Mouse (Mus musculus) heart, postnatal 0 days (tissue): ENCODE results near the gene Cfap77. TPM values are rescaled to one million over a fixed set of nuclear protein-coding genes. Genes with fewer than 3 reads are reported as not detected.

Experiments
- ATAC-seq: fragments of 200-750 bp; cut with Nextera tagmentation; 2 replicates; pipeline ENCODE4 v1.8.0; 2017; ENCODE audit warnings: low read depth, moderate number of reproducible peaks, moderate library complexity; ENCODE audit not compliant: insufficient read depth
- DNase-seq: peaks from one replicate; pipeline ENCODE4 v3.0.0-alpha.2; 2016; ENCODE audit warnings: low spot score
- H3K27ac ChIP-seq: fragments of 300-500 bp; sonication (generic); 2 replicates; pipeline ENCODE4 v1.5.1; 2014; ENCODE audit warnings: low read depth, mild to moderate bottlenecking
- H3K27me3 ChIP-seq: fragments of 300-500 bp; sonication (generic); 2 replicates; pipeline ENCODE4 v1.6.1; 2014; ENCODE audit warnings: low read length, mixed read lengths; ENCODE audit not compliant: control insufficient read depth, insufficient read depth
- H3K36me3 ChIP-seq: fragments of 300-500 bp; sonication (generic); replicated peaks from 2 replicates; pipeline ENCODE4 v1.6.1; 2014; ENCODE audit warnings: low read length, mixed read lengths; ENCODE audit not compliant: control insufficient read depth, insufficient read depth
- H3K4me1 ChIP-seq: fragments of 300-500 bp; sonication (generic); 2 replicates; pipeline ENCODE4 v1.6.1; 2014; ENCODE audit warnings: antibody characterized with exemption; ENCODE audit not compliant: control insufficient read depth, insufficient read depth
- H3K4me2 ChIP-seq: fragments of 300-500 bp; sonication (generic); 2 replicates; pipeline ENCODE4 v1.6.1; 2014; ENCODE audit warnings: low read depth, mild to moderate bottlenecking, low read length, moderate library complexity
- H3K4me3 ChIP-seq: fragments of 300-500 bp; sonication (generic); 2 replicates; pipeline ENCODE4 v1.5.1; 2014; ENCODE audit warnings: low read depth, low read length
- H3K9ac ChIP-seq: fragments of 300-500 bp; sonication (generic); replicated peaks from 2 replicates; pipeline ENCODE4 v1.6.1; 2014; ENCODE audit warnings: low read depth, low read length, mixed read lengths
- H3K9me3 ChIP-seq: fragments of 300-500 bp; sonication (generic); replicated peaks from 2 replicates; pipeline ENCODE4 v1.6.1; 2016; ENCODE audit warnings: low read length; ENCODE audit not compliant: control insufficient read depth
- CTCF ChIP-seq: IDR thresholded peaks from 2 replicates; pipeline ENCODE4 v1.5.1; 2016; ENCODE audit warnings: antibody characterized with exemption, control low read depth, low read depth
- EP300 ChIP-seq: IDR thresholded peaks from 2 replicates; pipeline ENCODE4 v1.6.1; 2016; ENCODE audit warnings: antibody characterized with exemption, low read depth
- WGBS: fragments of 180-500 bp; shearing (Covaris S2); extraction: QIAGEN DNeasy Blood & Tissue Kit; methylation state at CpG from one replicate; pipeline ENCODE4 v1.1.7; 2014; 5-methylcytosine and 5-hydroxymethylcytosine counted together
- polyA plus RNA-seq: library from polyadenylated mRNA; unstranded; fragments of >200 nt; fragmentation: Nextera tagmentation; extraction: Ambion mirVana; gene quantifications from 2 replicates; pipeline ENCODE4 v1.2.1, GENCODE M21; 2015
- total RNA-seq: library from RNA; depleted of rRNA; stranded (reverse); fragments of >200 nt; gene quantifications from 2 replicates; pipeline ENCODE4 v1.2.3, GENCODE M21; 2014; ENCODE audit warnings: low replicate concordance

Cfap77 gene
- total and polyA plus RNA-seq, 2 experiments from 2014 or later = 0.11 TPM; not detected in 1

- no peak for DNase-seq
- no peak overlapping the region for H3K9ac ChIP-seq
These were observed 12.7 kb downstream of the Cfap77 start for GRCm38 (mm10) chr2:29042124-29042523.

GRCm38 (mm10) chr2:29041477-29041768, 13.4 kb downstream of the Cfap77 start:
- no peak for TF ChIP-seq EP300
- no peak for TF ChIP-seq CTCF
- peaks cover 42% of the 10 kb centered on the region for H3K27me3 ChIP-seq
- no peak overlapping the region for H3K4me2 ChIP-seq
- H3K4me1 ChIP-seq = no peaks in the 10 kb centered on the region
- no peak overlapping the region for H3K9ac ChIP-seq
- no peak overlapping the region for H3K27ac ChIP-seq
- no peaks in the 10 kb centered on the region for H3K9me3 ChIP-seq
- ATAC-seq = no peak
- no peak overlapping the region for H3K4me3 ChIP-seq
- DNase-seq = no peak
- WGBS = 45% methylated on average over 8 of the region's 8 CpGs
- H3K36me3 ChIP-seq = no peaks in the 10 kb centered on the region

More at GRCm38 (mm10) chr2:29042124-29042523, 12.7 kb downstream of the Cfap77 start:
- H3K27me3 ChIP-seq = peaks cover 42% of the 10 kb centered on the region
- ATAC-seq = no peak
- no peak overlapping the region for H3K4me3 ChIP-seq
- H3K4me1 ChIP-seq = no peaks in the 10 kb centered on the region
- no peaks in the 10 kb centered on the region for H3K9me3 ChIP-seq
- TF ChIP-seq CTCF = no peak
- no peak for TF ChIP-seq EP300
- no peak overlapping the region for H3K4me2 ChIP-seq
- no peaks in the 10 kb centered on the region for H3K36me3 ChIP-seq
- WGBS = 88% methylated on average over 5 of the region's 5 CpGs
- H3K27ac ChIP-seq = no peak overlapping the region

- H3K27me3 ChIP-seq = peaks cover 42% of the 10 kb centered on the region
- no peak for DNase-seq
- H3K4me2 ChIP-seq = no peak overlapping the region
- no peaks in the 10 kb centered on the region for H3K9me3 ChIP-seq
- no peak for ATAC-seq
- no peak overlapping the region for H3K9ac ChIP-seq
- H3K4me3 ChIP-seq = no peak overlapping the region
- TF ChIP-seq EP300 (no peak), CTCF (no peak)
- H3K36me3 ChIP-seq = no peaks in the 10 kb centered on the region
- no peak overlapping the region for H3K27ac ChIP-seq
- no peaks in the 10 kb centered on the region for H3K4me1 ChIP-seq
- 32% methylated on average over 18 of the region's 18 CpGs for WGBS
These were observed 14.0 kb downstream of the Cfap77 start for GRCm38 (mm10) chr2:29040594-29041476.

- Histone ChIP-seq H3K27ac (no peak overlapping the region), H3K9me3 (no peaks in the 10 kb centered on the region), H3K4me1 (no peaks in the 10 kb centered on the region), H3K9ac (no peak overlapping the region), H3K4me3 (no peak overlapping the region), H3K36me3 (no peaks in the 10 kb centered on the region), H3K27me3 (peaks cover 44% of the 10 kb centered on the region), H3K4me2 (no peak overlapping the region)
- ATAC-seq = no peak
- 41% methylated on average over 5 of the region's 5 CpGs for WGBS
- no peak for TF ChIP-seq EP300
- no peak for TF ChIP-seq CTCF
- DNase-seq = no peak
These were observed 15.1 kb downstream of the Cfap77 start for GRCm38 (mm10) chr2:29039741-29040140.

GRCm38 (mm10) chr2:29035698-29036097, 19.2 kb downstream of the Cfap77 start:
- Histone ChIP-seq H3K27ac (no peak overlapping the region), H3K36me3 (no peaks in the 10 kb centered on the region), H3K9me3 (no peaks in the 10 kb centered on the region), H3K4me1 (no peaks in the 10 kb centered on the region), H3K27me3 (peaks cover 32% of the 10 kb centered on the region), H3K4me3 (no peak overlapping the region), H3K9ac (no peak overlapping the region), H3K4me2 (no peak overlapping the region)
- DNase-seq (no peak), ATAC-seq (no peak)
- WGBS = 66% methylated on average over 8 of the region's 8 CpGs
- TF ChIP-seq EP300 (no peak), CTCF (no peak)
